Mouse (Mus musculus) embryo, embryonic 11 days (tissue): ENCODE data around the gene Crebzf.

ENCODE experiments used
- DNase-seq: peaks from one replicate; pipeline ENCODE4 v3.0.0-alpha.2; 2015

The Crebzf gene

GRCm38 (mm10) chr7:90482607-90483006 lies 40.1 kb downstream of the Crebzf start:
- no peak for DNase-seq
